Mouse (Mus musculus) C2C12 (cell line): Measurements from ENCODE around the gene Tas2r130. TPM values are rescaled to one million over a fixed set of nuclear protein-coding genes. Genes with fewer than 3 reads are reported as not detected.
"Not testable (repeated sequence)": the region's sequence is repeated elsewhere in the genome, so short reads cannot be mapped to it uniquely, and the experiment has no call there.

Source experiments
- H3K27me3 ChIP-seq: one replicate; pipeline ENCODE4 v1.6.1; 2011; ENCODE audit not compliant: control insufficient read depth, insufficient read depth, insufficient read length
- H3K36me3 ChIP-seq: one replicate; pipeline ENCODE4 v1.6.1; 2011; ENCODE audit not compliant: control insufficient read depth, insufficient read depth
- H3K4me3 ChIP-seq: one replicate; pipeline ENCODE4 v1.5.1; 2011; ENCODE audit warnings: mild to moderate bottlenecking, control low read depth; ENCODE audit not compliant: poor library complexity, insufficient read depth, severe bottlenecking
- H3K79me2 ChIP-seq: one replicate; pipeline ENCODE4 v1.6.1; 2011; ENCODE audit not compliant: control insufficient read depth, insufficient read depth
- H3K79me3 ChIP-seq: one replicate; pipeline ENCODE4 v1.6.1; 2011; ENCODE audit warnings: low read depth, control low read depth
- H3ac ChIP-seq: one replicate; pipeline ENCODE3; 2011; ENCODE audit warnings: low read depth; ENCODE audit not compliant: control insufficient read depth, insufficient read length
- CEBPB ChIP-seq: IDR thresholded peaks from one replicate; pipeline ENCODE4 v1.6.1; 2011; ENCODE audit warnings: low read depth, mild to moderate bottlenecking, control low read depth, moderate library complexity
- CTCF ChIP-seq: IDR thresholded peaks from one replicate; pipeline ENCODE4 v1.5.1; 2011; ENCODE audit not compliant: control insufficient read depth, insufficient read depth, insufficient read length
- FOSL1 ChIP-seq: IDR thresholded peaks from one replicate; pipeline ENCODE4 v1.8.0; 2011; ENCODE audit warnings: mild to moderate bottlenecking, low read length; ENCODE audit not compliant: poor library complexity, insufficient read depth, severe bottlenecking
- MAX ChIP-seq: IDR thresholded peaks from one replicate; pipeline ENCODE4 v1.6.1; 2011; ENCODE audit warnings: mild to moderate bottlenecking, control low read depth
- MYOD1 ChIP-seq: IDR thresholded peaks from one replicate; pipeline ENCODE4 v1.6.1; 2011; ENCODE audit warnings: low read depth; ENCODE audit not compliant: control insufficient read depth, insufficient read length
- MYOG ChIP-seq: IDR thresholded peaks from one replicate; pipeline ENCODE4 v1.6.1; 2011; ENCODE audit not compliant: control insufficient read depth, insufficient read length; ENCODE audit errors: extremely low read depth
- USF1 ChIP-seq: IDR thresholded peaks from one replicate; pipeline ENCODE4 v1.6.1; 2011; ENCODE audit warnings: low read depth, mild to moderate bottlenecking, control low read depth, moderate library complexity
- long read RNA-seq, 2 experiments: library from polyadenylated mRNA; unstranded; transcript quantifications; one replicate each; pipeline ENCODE4 v2.0.0; 2019 to 2020
- polyA plus RNA-seq: library from polyadenylated mRNA; unstranded; fragments of >200 nt; fragmentation: generic; extraction: Trizol; gene quantifications from one replicate; pipeline ENCODE4 v1.2.1, GENCODE M21; 2012; ENCODE audit warnings: missing spikeins

Tas2r130 gene
- polyA plus RNA-seq, result not detected
- long read RNA-seq, experiment 1, result 0 reads
- long read RNA-seq, experiment 2, result 0 reads

GRCm38 (mm10) chr6:131630812-131631211 is at the start of gene Tas2r130:
Gene Tas2r130 (minus strand): TSS chr6:131630912.
- Histone ChIP-seq H3K4me3 (no peak within 1 kb of the TSS), H3K79me2 (no peaks in the 10 kb centered on the region), H3K36me3 (no peaks in the 10 kb centered on the region), H3K79me3 (no peaks in the 10 kb centered on the region), H3ac (no peak within 1 kb of the TSS), H3K27me3 (no peaks in the 10 kb centered on the region)
- no peak for TF ChIP-seq MAX
- TF ChIP-seq MYOD1, result no peak
- no peak for TF ChIP-seq MYOG
- no peak for TF ChIP-seq CEBPB
- no peak for TF ChIP-seq FOSL1
- no peak for TF ChIP-seq USF1
- TF ChIP-seq CTCF, result no peak

GRCm38 (mm10) chr6:131678786-131679185 is 48.1 kb upstream of the Tas2r130 start, which contains the start of gene Tas2r106:
Gene Tas2r106 (minus strand): TSS chr6:131678886.
- TF ChIP-seq CEBPB, result no peak
- TF ChIP-seq CTCF, result no peak
- no peak for TF ChIP-seq MAX
- TF ChIP-seq USF1, result no peak
- Histone ChIP-seq H3K79me3 (no peaks in the 10 kb centered on the region), H3K4me3 (no peak within 1 kb of the TSS), H3K79me2 (no peaks in the 10 kb centered on the region), H3ac (no peak within 1 kb of the TSS), H3K27me3 (no peaks in the 10 kb centered on the region), H3K36me3 (no peaks in the 10 kb centered on the region)

- TF ChIP-seq CTCF, result no peak
- no peak for TF ChIP-seq MYOD1
- no peak for TF ChIP-seq FOSL1
- no peak for TF ChIP-seq MYOG
- TF ChIP-seq USF1, result no peak
- TF ChIP-seq CEBPB, result no peak
- no peak for TF ChIP-seq MAX
- Histone ChIP-seq H3K27me3 (no peaks in the 10 kb centered on the region), H3K36me3 (no peaks in the 10 kb centered on the region), H3K4me3 (no peak within 1 kb of the TSS), H3K79me2 (no peaks in the 10 kb centered on the region), H3ac (no peak within 1 kb of the TSS), H3K79me3 (no peaks in the 10 kb centered on the region)
These were observed 29.3 kb upstream of the Tas2r130 start, which contains the start of gene Tas2r107 for GRCm38 (mm10) chr6:131660049-131660448. Gene Tas2r107 (minus strand): TSS chr6:131660149.

GRCm38 (mm10) chr6:131609956-131610355 is 20.8 kb downstream of the Tas2r130 start:
- H3K36me3 ChIP-seq, H3K79me2 ChIP-seq, H3K4me3 ChIP-seq, H3K27me3 ChIP-seq, H3K79me3 ChIP-seq, H3ac ChIP-seq: not testable (repeated sequence)

GRCm38 (mm10) chr6:131604821-131605220 is 25.9 kb downstream of the Tas2r130 start:
- no peak overlapping the region for H3ac ChIP-seq
- no peaks in the 10 kb centered on the region for H3K79me3 ChIP-seq
- TF ChIP-seq MAX, result no peak
- TF ChIP-seq USF1, result no peak
- TF ChIP-seq FOSL1, result no peak
- no peak for TF ChIP-seq MYOD1
- TF ChIP-seq MYOG, result no peak
- no peak for TF ChIP-seq CTCF
- TF ChIP-seq CEBPB, result no peak
- no peaks in the 10 kb centered on the region for H3K27me3 ChIP-seq
- no peaks in the 10 kb centered on the region for H3K36me3 ChIP-seq
- no peak overlapping the region for H3K4me3 ChIP-seq
- H3K79me2 ChIP-seq, result no peaks in the 10 kb centered on the region

Other genes starting within 250 kb of the Tas2r130 start
- gene Ybx3, start 242.4 kb downstream of the Tas2r130 start, polyA plus RNA-seq, result 338 TPM
- gene 5430401F13Rik, start 144.5 kb downstream of the Tas2r130 start, polyA plus RNA-seq, result not detected
- not detected for gene Gm6619, start 144.5 kb downstream of the Tas2r130 start, polyA plus RNA-seq
- not detected for gene Tas2r107, start 29.2 kb upstream of the Tas2r130 start, polyA plus RNA-seq
- gene Tas2r106, start 48.0 kb upstream of the Tas2r130 start, polyA plus RNA-seq, result not detected
- gene Tas2r104, start 54.8 kb upstream of the Tas2r130 start, polyA plus RNA-seq, result not detected
- gene Tas2r105, start 56.6 kb upstream of the Tas2r130 start, polyA plus RNA-seq, result not detected
- not detected for gene Tas2r114, start 59.2 kb upstream of the Tas2r130 start, polyA plus RNA-seq